Mouse (Mus musculus): ENCODE results near the gene Sema3a. TPM values are rescaled to one million over a fixed set of nuclear protein-coding genes. Genes with fewer than 3 reads are reported as not detected.

Sema3a gene
- polyA plus RNA-seq, 1 experiment = 0.01 TPM

GRCm38 (mm10) chr5:13352995-13353394 is 227.8 kb downstream of the Sema3a start:
- TF ChIP-seq GATA1 (IDR thresholded peaks at IDR 0.05; ENCODE audit: low read length) (no peak), TAL1 (IDR thresholded peaks at IDR 0.05; ENCODE audit: low read length) (no peak)
- Histone ChIP-seq H3K36me3 (ENCODE audit: control insufficient read depth) (no peaks in the 10 kb centered on the region), H3K4me1 (ENCODE audit: control insufficient read depth) (no peaks in the 10 kb centered on the region), H3K27me3 (ENCODE audit: control insufficient read depth) (no peaks in the 10 kb centered on the region), H3K4me3 (replicated peaks) (no peak overlapping the region), H3K9me3 (ENCODE audit: control insufficient read depth, low read length) (no peaks in the 10 kb centered on the region)

DNA sequence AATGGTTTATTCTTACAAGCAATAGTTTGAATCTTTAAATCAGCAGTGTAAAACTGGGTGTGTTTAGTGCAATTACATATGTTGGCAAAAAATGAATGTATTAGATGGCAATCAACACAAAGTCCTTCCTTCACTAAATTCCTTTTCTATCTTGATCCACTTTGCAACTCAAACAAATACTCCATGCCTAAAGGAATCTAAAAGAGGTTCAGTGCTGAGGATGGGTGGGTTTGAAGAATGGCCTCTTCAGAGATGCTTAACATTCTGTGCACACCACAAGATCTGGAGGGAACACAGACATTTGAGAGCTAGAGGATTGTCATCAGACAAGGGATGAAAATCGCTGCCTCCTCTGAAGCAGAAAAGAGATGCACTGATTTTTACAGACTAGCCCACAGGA is 228.3 kb downstream of the Sema3a start:
- no peaks in the 10 kb centered on the region for H3K36me3 ChIP-seq (ENCODE audit: control insufficient read depth)
- H3K4me3 ChIP-seq (replicated peaks) = no peak overlapping the region
- no peaks in the 10 kb centered on the region for H3K9me3 ChIP-seq (ENCODE audit: control insufficient read depth, low read length)
- H3K4me1 ChIP-seq (ENCODE audit: control insufficient read depth) = no peaks in the 10 kb centered on the region
- H3K27me3 ChIP-seq (ENCODE audit: control insufficient read depth) = no peaks in the 10 kb centered on the region
- TF ChIP-seq TAL1 (IDR thresholded peaks at IDR 0.05; ENCODE audit: low read length) (no peak), GATA1 (IDR thresholded peaks at IDR 0.05; ENCODE audit: low read length) (no peak)

DNA sequence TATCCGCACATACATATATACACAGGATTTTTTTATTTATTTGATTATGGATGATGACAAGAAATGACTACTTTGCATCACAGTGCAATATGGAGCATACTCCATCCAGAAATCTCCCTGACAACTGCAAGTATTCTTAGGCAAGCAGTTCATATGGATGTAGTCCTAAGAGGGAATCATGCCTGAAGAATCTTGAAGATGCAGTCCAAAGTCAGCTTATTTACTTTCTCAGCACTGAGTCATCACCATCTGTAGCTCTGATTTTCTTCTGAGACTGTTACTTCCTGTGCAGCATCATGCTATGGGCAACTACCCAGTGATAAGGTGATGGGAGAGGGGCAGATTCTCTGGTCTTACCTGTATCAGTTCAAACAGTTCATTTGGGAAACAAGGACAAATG is 229.7 kb downstream of the Sema3a start:
- H3K36me3 ChIP-seq (ENCODE audit: control insufficient read depth) = no peaks in the 10 kb centered on the region
- H3K4me1 ChIP-seq (ENCODE audit: control insufficient read depth) = no peaks in the 10 kb centered on the region
- H3K9me3 ChIP-seq (ENCODE audit: control insufficient read depth, low read length) = no peaks in the 10 kb centered on the region
- TF ChIP-seq TAL1 (IDR thresholded peaks at IDR 0.05; ENCODE audit: low read length) (no peak), GATA1 (IDR thresholded peaks at IDR 0.05; ENCODE audit: low read length) (no peak)
- H3K4me3 ChIP-seq (replicated peaks) = no peak overlapping the region
- H3K27me3 ChIP-seq (ENCODE audit: control insufficient read depth) = no peaks in the 10 kb centered on the region

GRCm38 (mm10) chr5:13358770-13359169 is 233.6 kb downstream of the Sema3a start:
- no peaks in the 10 kb centered on the region for H3K36me3 ChIP-seq (ENCODE audit: control insufficient read depth)
- H3K9me3 ChIP-seq (ENCODE audit: control insufficient read depth, low read length) = no peaks in the 10 kb centered on the region
- no peaks in the 10 kb centered on the region for H3K4me1 ChIP-seq (ENCODE audit: control insufficient read depth)
- H3K27me3 ChIP-seq (ENCODE audit: control insufficient read depth) = no peaks in the 10 kb centered on the region
- TF ChIP-seq GATA1 (IDR thresholded peaks at IDR 0.05; ENCODE audit: low read length) (no peak), TAL1 (IDR thresholded peaks at IDR 0.05; ENCODE audit: low read length) (no peak)
- H3K4me3 ChIP-seq (replicated peaks) = no peak overlapping the region

- H3K4me1 ChIP-seq (ENCODE audit: control insufficient read depth) = no peaks in the 10 kb centered on the region
- H3K36me3 ChIP-seq (ENCODE audit: control insufficient read depth) = no peaks in the 10 kb centered on the region
- no peaks in the 10 kb centered on the region for H3K27me3 ChIP-seq (ENCODE audit: control insufficient read depth)
- no peak overlapping the region for H3K4me3 ChIP-seq (replicated peaks)
- H3K9me3 ChIP-seq (ENCODE audit: control insufficient read depth, low read length) = no peaks in the 10 kb centered on the region
- TF ChIP-seq GATA1 (IDR thresholded peaks at IDR 0.05; ENCODE audit: low read length) = no peak
- TF ChIP-seq TAL1 (IDR thresholded peaks at IDR 0.05; ENCODE audit: low read length) = no peak
These were observed 235.5 kb downstream of the Sema3a start for GRCm38 (mm10) chr5:13360711-13361110.

- H3K9me3 ChIP-seq (ENCODE audit: control insufficient read depth, low read length) = no peaks in the 10 kb centered on the region
- no peaks in the 10 kb centered on the region for H3K27me3 ChIP-seq (ENCODE audit: control insufficient read depth)
- TF ChIP-seq GATA1 (IDR thresholded peaks at IDR 0.05; ENCODE audit: low read length) = no peak
- no peak for TF ChIP-seq TAL1 (IDR thresholded peaks at IDR 0.05; ENCODE audit: low read length)
- no peaks in the 10 kb centered on the region for H3K36me3 ChIP-seq (ENCODE audit: control insufficient read depth)
- no peaks in the 10 kb centered on the region for H3K4me1 ChIP-seq (ENCODE audit: control insufficient read depth)
- no peak overlapping the region for H3K4me3 ChIP-seq (replicated peaks)
These were observed 239.9 kb downstream of the Sema3a start for GRCm38 (mm10) chr5:13365108-13365507.

- TF ChIP-seq TAL1 (IDR thresholded peaks at IDR 0.05; ENCODE audit: low read length) = no peak
- no peak for TF ChIP-seq GATA1 (IDR thresholded peaks at IDR 0.05; ENCODE audit: low read length)
- no peaks in the 10 kb centered on the region for H3K36me3 ChIP-seq (ENCODE audit: control insufficient read depth)
- no peaks in the 10 kb centered on the region for H3K27me3 ChIP-seq (ENCODE audit: control insufficient read depth)
- H3K9me3 ChIP-seq (ENCODE audit: control insufficient read depth, low read length) = no peaks in the 10 kb centered on the region
- no peaks in the 10 kb centered on the region for H3K4me1 ChIP-seq (ENCODE audit: control insufficient read depth)
- H3K4me3 ChIP-seq (replicated peaks) = no peak overlapping the region
These were observed 254.0 kb downstream of the Sema3a start for GRCm38 (mm10) chr5:13379223-13379622.

DNA sequence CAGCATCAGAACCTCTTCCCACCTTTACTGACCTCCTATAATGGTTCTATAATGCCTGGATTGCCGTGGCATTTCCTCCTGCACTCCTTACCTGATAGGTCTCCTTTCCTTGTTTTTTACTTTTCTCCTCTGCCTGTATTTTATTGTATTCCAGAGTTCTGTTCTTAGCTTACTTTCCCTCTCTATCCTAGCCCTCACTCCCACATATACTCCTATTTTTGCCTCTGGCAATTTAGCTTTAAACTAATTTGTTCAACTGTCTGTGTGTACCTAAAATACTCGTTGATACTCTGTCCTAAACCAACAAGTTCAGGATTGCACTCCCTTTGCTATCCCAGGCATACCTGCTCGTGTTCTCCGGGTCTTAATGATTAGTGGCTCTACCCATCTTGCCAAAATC is 258.8 kb downstream of the Sema3a start:
- Histone ChIP-seq H3K4me1 (ENCODE audit: control insufficient read depth) (no peaks in the 10 kb centered on the region), H3K9me3 (ENCODE audit: control insufficient read depth, low read length) (no peaks in the 10 kb centered on the region), H3K36me3 (ENCODE audit: control insufficient read depth) (no peaks in the 10 kb centered on the region), H3K4me3 (replicated peaks) (no peak overlapping the region), H3K27me3 (ENCODE audit: control insufficient read depth) (no peaks in the 10 kb centered on the region)
- no peak for TF ChIP-seq GATA1 (IDR thresholded peaks at IDR 0.05; ENCODE audit: low read length)

GRCm38 (mm10) chr5:13384714-13385113 is 259.5 kb downstream of the Sema3a start:
- H3K36me3 ChIP-seq (ENCODE audit: control insufficient read depth) = no peaks in the 10 kb centered on the region
- H3K4me3 ChIP-seq (replicated peaks) = no peak overlapping the region
- H3K9me3 ChIP-seq (ENCODE audit: control insufficient read depth, low read length) = no peaks in the 10 kb centered on the region
- no peaks in the 10 kb centered on the region for H3K27me3 ChIP-seq (ENCODE audit: control insufficient read depth)
- H3K4me1 ChIP-seq (ENCODE audit: control insufficient read depth) = no peaks in the 10 kb centered on the region
- TF ChIP-seq GATA1 (IDR thresholded peaks at IDR 0.05; ENCODE audit: low read length) (no peak), TAL1 (IDR thresholded peaks at IDR 0.05; ENCODE audit: low read length) (no peak)

GRCm38 (mm10) chr5:13386603-13387002 is 261.4 kb downstream of the Sema3a start:
- Histone ChIP-seq H3K36me3 (ENCODE audit: control insufficient read depth) (no peaks in the 10 kb centered on the region), H3K27me3 (ENCODE audit: control insufficient read depth) (no peaks in the 10 kb centered on the region), H3K9me3 (ENCODE audit: control insufficient read depth, low read length) (no peaks in the 10 kb centered on the region), H3K4me1 (ENCODE audit: control insufficient read depth) (no peaks in the 10 kb centered on the region), H3K4me3 (replicated peaks) (no peak overlapping the region)
- TF ChIP-seq TAL1 (IDR thresholded peaks at IDR 0.05; ENCODE audit: low read length) (no peak), GATA1 (IDR thresholded peaks at IDR 0.05; ENCODE audit: low read length) (no peak)
